Mouse (Mus musculus) CH12.LX (cell line): Measurements from ENCODE around the gene Nod1. TPM values are rescaled to one million over a fixed set of nuclear protein-coding genes. Genes with fewer than 3 reads are reported as not detected.

Experiments used
- DNase-seq: peaks from one replicate; pipeline ENCODE4 v3.0.0-alpha.2; 2013; ENCODE audit errors: extremely low read depth
- H3K27ac ChIP-seq: 2 replicates; pipeline ENCODE4 v1.5.1; 2012; ENCODE audit warnings: low read depth, mild to moderate bottlenecking, control low read depth, moderate library complexity; ENCODE audit not compliant: insufficient read depth
- H3K27me3 ChIP-seq: replicated peaks from 2 replicates; pipeline ENCODE3; 2012; ENCODE audit warnings: inconsistent platforms
- H3K36me3 ChIP-seq, 2 experiments: replicated peaks in 1 of 2; 2 replicates each; pipeline versions ENCODE3 to v1.6.1; 2012; ENCODE audit warnings: inconsistent platforms in 1 of 2, low read length in 1 of 2, mild to moderate bottlenecking in 1 of 2, mixed read lengths in 1 of 2, moderate library complexity in 1 of 2; ENCODE audit not compliant: control insufficient read depth in 1 of 2, insufficient read depth in 1 of 2
- H3K4me1 ChIP-seq, 2 experiments: 2 replicates each; pipeline ENCODE4 v1.6.1; 2012; ENCODE audit warnings: inconsistent platforms in 1 of 2, moderate library complexity in 1 of 2; ENCODE audit not compliant: insufficient read depth in 2 of 2, control insufficient read depth in 1 of 2
- H3K4me2 ChIP-seq: 2 replicates; pipeline ENCODE4 v1.6.1; 2012; ENCODE audit warnings: low read depth, mild to moderate bottlenecking, control low read depth; ENCODE audit not compliant: poor library complexity, insufficient read depth, severe bottlenecking
- H3K4me3 ChIP-seq, 3 experiments: fragments of 150-350 bp in 1 of 3; sonication (generic) in 1 of 3; replicated peaks in 1 of 3; 2 replicates each; pipeline versions ENCODE3 to v1.5.1; 2011 to 2012; ENCODE audit warnings: low read depth in 2 of 3, low read length in 2 of 3, mild to moderate bottlenecking in 2 of 3, moderate library complexity in 2 of 3, control low read depth in 1 of 3, improper control_type of control experiment in 1 of 3, inconsistent platforms in 1 of 3, mixed read lengths in 1 of 3; ENCODE audit not compliant: poor library complexity in 1 of 3
- H3K79me2 ChIP-seq: replicated peaks from 2 replicates; pipeline ENCODE4 v1.6.1; 2012; ENCODE audit warnings: mild to moderate bottlenecking, moderate library complexity; ENCODE audit not compliant: control insufficient read depth, poor library complexity, insufficient read depth, severe bottlenecking; ENCODE audit errors: extremely low read depth
- H3K9ac ChIP-seq: 2 replicates; pipeline ENCODE4 v1.6.1; 2012; ENCODE audit warnings: low read depth, mild to moderate bottlenecking, control low read depth, moderate library complexity; ENCODE audit not compliant: insufficient read depth
- H3K9me3 ChIP-seq: replicated peaks from 2 replicates; pipeline ENCODE3; 2012; ENCODE audit warnings: low read length, inconsistent platforms, mixed read lengths
- CHD1 ChIP-seq: IDR thresholded peaks from 2 replicates; pipeline ENCODE4 v1.6.1; 2012; ENCODE audit warnings: low read depth, low read length, improper control_type of control experiment, inconsistent platforms
- EP300 ChIP-seq: IDR thresholded peaks from 2 replicates; pipeline ENCODE4 v1.6.1; 2011; ENCODE audit warnings: low read length, improper control_type of control experiment
- ETS1 ChIP-seq: conservative IDR thresholded peaks from 2 replicates; pipeline ENCODE4 v1.6.1; 2012; ENCODE audit warnings: low read depth, mild to moderate bottlenecking, inconsistent platforms, low read length, improper control_type of control experiment, moderate library complexity
- GABPA ChIP-seq: IDR thresholded peaks from 2 replicates; pipeline ENCODE4 v1.6.1; 2012; ENCODE audit warnings: low read depth, low read length, improper control_type of control experiment, inconsistent platforms; ENCODE audit not compliant: insufficient replicate concordance
- HCFC1 ChIP-seq: IDR thresholded peaks from 2 replicates; pipeline ENCODE4 v1.6.1; 2012; ENCODE audit warnings: low read depth, mild to moderate bottlenecking, inconsistent platforms, low read length, improper control_type of control experiment
- IRF4 ChIP-seq: IDR thresholded peaks from 2 replicates; pipeline ENCODE4 v1.6.1; 2014; ENCODE audit warnings: low read depth, mild to moderate bottlenecking, inconsistent platforms, low read length, improper control_type of control experiment
- JUN ChIP-seq: IDR thresholded peaks from 2 replicates; pipeline ENCODE4 v1.6.1; 2011; ENCODE audit warnings: low read depth, mild to moderate bottlenecking, low read length, improper control_type of control experiment, moderate library complexity; ENCODE audit not compliant: insufficient read depth
- KAT2A ChIP-seq: IDR thresholded peaks from 2 replicates; pipeline ENCODE4 v1.6.1; 2012; ENCODE audit warnings: low read length, improper control_type of control experiment, inconsistent platforms; ENCODE audit not compliant: insufficient replicate concordance
- MAX ChIP-seq: IDR thresholded peaks from 2 replicates; pipeline ENCODE4 v1.6.1; 2011; ENCODE audit warnings: low read length, improper control_type of control experiment
- MEF2A ChIP-seq: IDR thresholded peaks from 2 replicates; pipeline ENCODE4 v1.6.1; 2014; ENCODE audit warnings: low read depth, mild to moderate bottlenecking, inconsistent platforms, low read length, improper control_type of control experiment, borderline replicate concordance
- MXI1 ChIP-seq: IDR thresholded peaks from 2 replicates; pipeline ENCODE4 v1.6.1; 2011; ENCODE audit warnings: mild to moderate bottlenecking, low read depth, low read length, improper control_type of control experiment
- PAX5 ChIP-seq: IDR thresholded peaks from 2 replicates; pipeline ENCODE4 v1.6.1; 2012; ENCODE audit warnings: low read length, inconsistent platforms, mixed read lengths
- RAD21 ChIP-seq: IDR thresholded peaks from 2 replicates; pipeline ENCODE4 v1.6.1; 2011; ENCODE audit warnings: low read depth, mild to moderate bottlenecking, low read length, improper control_type of control experiment, moderate library complexity
- RCOR1 ChIP-seq: conservative IDR thresholded peaks from 2 replicates; pipeline ENCODE4 v1.6.1; 2012; ENCODE audit warnings: low read depth, mild to moderate bottlenecking, inconsistent platforms, low read length, improper control_type of control experiment
- SMC3 ChIP-seq: IDR thresholded peaks from 2 replicates; pipeline ENCODE4 v1.6.1; 2011; ENCODE audit warnings: low read depth, low read length, improper control_type of control experiment
- TCF12 ChIP-seq: IDR thresholded peaks from 2 replicates; pipeline ENCODE4 v1.6.1; 2014; ENCODE audit warnings: low read depth, mild to moderate bottlenecking, inconsistent platforms, low read length, improper control_type of control experiment
- USF1 ChIP-seq: IDR thresholded peaks from 2 replicates; pipeline ENCODE4 v1.6.1; 2014; ENCODE audit warnings: low read depth, mild to moderate bottlenecking, inconsistent platforms, low read length, improper control_type of control experiment
- USF2 ChIP-seq: conservative IDR thresholded peaks from 2 replicates; pipeline ENCODE4 v1.6.1; 2011; ENCODE audit warnings: low read depth, low read length, improper control_type of control experiment
- ZKSCAN1 ChIP-seq: IDR thresholded peaks from 2 replicates; pipeline ENCODE4 v1.6.1; 2012; ENCODE audit warnings: low read depth, inconsistent platforms, low read length, improper control_type of control experiment, borderline replicate concordance
- dilution Hi-C: fragments of 300-500 bp; cut with MboI; formaldehyde crosslinking; loops from 2 replicates; pipeline ENCODE4 v1.14.3; 2020; ENCODE audit warnings: low sequenced_read_pairs; ENCODE audit not compliant: extremely low pct_unique_long_range_greater_than_20kb, extremely low pct_ligation_motif_present
- in situ Hi-C: fragments of 300-500 bp; cut with MboI; formaldehyde crosslinking; loops from 3 replicates; pipeline ENCODE4 v1.14.3; 2019; ENCODE audit warnings: low sequenced_read_pairs, low pct_ligation_motif_present, low pct_unique_long_range_greater_than_20kb, mixed read lengths
- polyA plus RNA-seq: library from polyadenylated mRNA; unstranded; fragments of >175 nt; gene quantifications from 2 replicates; pipeline ENCODE4 v1.2.1, GENCODE M21; 2012; ENCODE audit warnings: low read depth; ENCODE audit not compliant: insufficient read length
- total RNA-seq, 2 experiments: library from RNA; depleted of rRNA; stranded (reverse); fragments of 300-350 nt in 1 of 2; fragments of >200 nt in 1 of 2; gene quantifications; 2 replicates each; pipeline ENCODE4 v1.2.3; 2012 to 2014

Gene Nod1
- total and polyA plus RNA-seq, 3 experiments: 0.29 to 0.46 (median 0.30) TPM

- Histone ChIP-seq H3K27ac (no peak overlapping the region), H3K4me1 (peaks cover 0 to 8% of the 10 kb centered on the region in 2 experiments; a peak in 2 of 4 replicates), H3K9ac (no peak overlapping the region), H3K9me3 (no peaks in the 10 kb centered on the region), H3K36me3 (no peaks in the 10 kb centered on the region), H3K4me2 (no peak overlapping the region), H3K4me3 (no peak overlapping the region), H3K79me2 (no peaks in the 10 kb centered on the region), H3K27me3 (no peaks in the 10 kb centered on the region)
- dilution Hi-C loops: no loop called here
- no peak for DNase-seq
- TF ChIP-seq USF1: no peak
- no peak for TF ChIP-seq RAD21
- TF ChIP-seq CHD1: no peak
- no peak for TF ChIP-seq RCOR1
- no peak for TF ChIP-seq IRF4
- TF ChIP-seq GABPA: no peak
- in situ Hi-C loops: no loop called here
Measured at GRCm38 (mm10) chr6:54940126-54940525, 32.3 kb downstream of the Nod1 start.

GRCm38 (mm10) chr6:54939631-54940030 lies 32.8 kb downstream of the Nod1 start:
- Histone ChIP-seq H3K4me2 (no peak overlapping the region), H3K27ac (no peak overlapping the region), H3K36me3 (no peaks in the 10 kb centered on the region), H3K27me3 (no peaks in the 10 kb centered on the region), H3K4me3 (no peak overlapping the region), H3K4me1 (peaks cover 0 to 9% of the 10 kb centered on the region in 2 experiments; a peak in 2 of 4 replicates), H3K9ac (no peak overlapping the region), H3K79me2 (no peaks in the 10 kb centered on the region), H3K9me3 (no peaks in the 10 kb centered on the region)
- dilution Hi-C loops: no loop called here
- in situ Hi-C loops: no loop called here
- no peak for DNase-seq
- TF ChIP-seq USF2 (no peak), HCFC1 (no peak), TCF12 (no peak), JUN (no peak), KAT2A (no peak), MAX (no peak), MXI1 (no peak), SMC3 (no peak), MEF2A (no peak), PAX5 (no peak), EP300 (no peak), ETS1 (no peak), ZKSCAN1 (no peak)
